Mouse (Mus musculus) ES-E14 (cell line): ENCODE measurements at regions not wholly inside any gene's neighbourhood (a gene's known extent, or its start where the extent isn't known, plus 50 kb on each side); places are given as distances from the start of the nearest gene placed in this dataset.
A peak's percentile ranks its signal among the peaks of the same experiment; 100 is the strongest.

Experiments used
- DNase-seq: peaks from one replicate; pipeline ENCODE4 v3.0.0-alpha.2; 2013; ENCODE audit warnings: low read depth, low spot score
- H3K27ac ChIP-seq: 2 replicates; pipeline ENCODE4 v1.5.1; 2012; ENCODE audit warnings: low read depth, mild to moderate bottlenecking, low read length, moderate library complexity, mixed read lengths; ENCODE audit not compliant: poor library complexity, insufficient read depth, severe bottlenecking
- H3K36me3 ChIP-seq: 2 replicates; pipeline ENCODE4 v1.6.1; 2012; ENCODE audit warnings: mild to moderate bottlenecking, low read length, moderate library complexity, mixed read lengths; ENCODE audit not compliant: control insufficient read depth, poor library complexity, insufficient read depth, severe bottlenecking
- H3K4me1 ChIP-seq, 2 experiments: fragments of 150-350 bp in 1 of 2; sonication (generic) in 1 of 2; 2 replicates each; pipeline ENCODE4 v1.6.1; 2012; ENCODE audit warnings: low read length in 2 of 2, mild to moderate bottlenecking in 1 of 2, mixed read lengths in 1 of 2; ENCODE audit not compliant: control insufficient read depth in 2 of 2, insufficient read depth in 2 of 2, poor library complexity in 1 of 2
- H3K4me3 ChIP-seq, 2 experiments: fragments of 150-350 bp in 1 of 2; sonication (generic) in 1 of 2; 2 replicates each; pipeline ENCODE4 v1.5.1; 2012; ENCODE audit warnings: low read length in 2 of 2, low read depth in 1 of 2, mild to moderate bottlenecking in 1 of 2, mixed read lengths in 1 of 2; ENCODE audit not compliant: insufficient read depth in 1 of 2, poor library complexity in 1 of 2, severe bottlenecking in 1 of 2
- H3K9ac ChIP-seq: 2 replicates; pipeline ENCODE4 v1.6.1; 2012; ENCODE audit warnings: low read depth, mild to moderate bottlenecking, low read length, mixed read lengths; ENCODE audit not compliant: poor library complexity, insufficient read depth, severe bottlenecking
- H3K9me3 ChIP-seq: fragments of 150-350 bp; sonication (generic); 2 replicates; pipeline ENCODE4 v1.6.1; 2012; ENCODE audit warnings: low read depth, mild to moderate bottlenecking, low read length; ENCODE audit not compliant: control insufficient read depth, insufficient read depth
- CHD2 ChIP-seq: IDR thresholded peaks from 2 replicates; pipeline ENCODE4 v1.6.1; 2014; ENCODE audit warnings: mild to moderate bottlenecking, low read depth, low read length, inconsistent platforms
- HCFC1 ChIP-seq: IDR thresholded peaks from 2 replicates; pipeline ENCODE4 v1.6.1; 2012; ENCODE audit warnings: low read length, inconsistent platforms, borderline replicate concordance; ENCODE audit not compliant: insufficient read depth
- MAFK ChIP-seq: IDR thresholded peaks from 2 replicates; pipeline ENCODE4 v1.6.1; 2014; ENCODE audit warnings: mild to moderate bottlenecking, low read depth, low read length, inconsistent platforms; ENCODE audit not compliant: insufficient read depth
- ZC3H11A ChIP-seq: IDR thresholded peaks from 2 replicates; pipeline ENCODE4 v1.6.1; 2012; ENCODE audit warnings: low read depth, mild to moderate bottlenecking, inconsistent platforms, low read length, borderline replicate concordance
- ZNF384 ChIP-seq: IDR thresholded peaks from 2 replicates; pipeline ENCODE4 v1.6.1; 2012; ENCODE audit warnings: low read depth, low read length, inconsistent platforms
- in situ Hi-C, 2 experiments: fragments of 600-800 bp; cut with MboI; formaldehyde crosslinking; loops; one replicate each; pipeline ENCODE4 v1.15.1; 2025; ENCODE audit warnings: low sequenced_read_pairs in 2 of 2, inconsistent platforms in 1 of 2; ENCODE audit not compliant: unreplicated experiment in 2 of 2

DNA sequence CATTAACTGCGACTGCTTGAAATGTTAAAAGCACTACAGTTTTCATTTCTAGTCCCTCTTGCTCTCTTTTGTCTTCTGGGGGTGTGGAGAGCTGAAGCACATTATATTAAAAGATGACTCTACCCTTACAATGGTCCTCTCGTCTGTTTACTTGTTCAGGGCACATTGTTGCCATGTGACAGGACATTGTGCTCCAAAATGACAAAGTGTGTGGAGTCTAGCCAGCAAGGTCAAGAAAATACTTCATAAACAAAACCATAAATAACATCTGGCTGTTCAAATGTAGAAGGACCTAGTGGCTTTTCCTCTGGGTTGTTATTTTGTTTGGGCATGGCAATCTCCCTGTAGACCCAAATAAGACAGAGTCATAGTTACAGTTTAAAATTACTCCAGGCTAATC is 95.1 kb upstream of the Prep start:
- no peaks in the 10 kb centered on the region for H3K4me1 ChIP-seq
- H3K4me3 ChIP-seq: no peak overlapping the region
- H3K36me3 ChIP-seq: no peaks in the 10 kb centered on the region
- in situ Hi-C loops: no loop called here
- TF ChIP-seq ZNF384: no peak
- H3K9ac ChIP-seq: no peak overlapping the region
- no peaks in the 10 kb centered on the region for H3K9me3 ChIP-seq
- H3K27ac ChIP-seq: no peak overlapping the region
- DNase-seq: no peak

DNA sequence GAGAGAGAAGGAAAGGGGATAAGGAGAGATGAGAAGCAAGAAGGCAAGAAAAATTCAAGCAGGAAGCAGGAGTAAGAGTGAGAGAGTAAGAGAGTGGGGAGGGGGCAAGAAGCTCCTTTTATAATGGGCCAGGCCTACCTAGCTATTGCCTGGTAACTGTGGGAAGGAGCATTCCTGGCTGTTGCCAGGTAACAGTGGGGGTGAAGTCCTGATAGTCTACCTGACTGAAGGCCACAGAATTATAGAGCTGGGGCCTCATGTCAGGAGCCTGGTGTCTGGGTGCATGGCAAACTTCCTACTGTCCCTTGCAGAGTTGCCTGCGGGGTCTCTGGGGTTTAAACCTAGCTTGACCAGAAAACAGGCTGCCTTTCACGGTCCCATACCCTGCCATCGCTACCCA is 107.0 kb upstream of the Prep start:
- TF ChIP-seq ZC3H11A (no peak), CHD2 (no peak), ZNF384 (no peak), MAFK (no peak), HCFC1 (no peak)
- in situ Hi-C loops: no loop called here
- Histone ChIP-seq H3K9me3 (no peaks in the 10 kb centered on the region), H3K27ac (no peak overlapping the region), H3K9ac (no peak overlapping the region), H3K4me3 (no peak overlapping the region), H3K36me3 (no peaks in the 10 kb centered on the region), H3K4me1 (no peaks in the 10 kb centered on the region)
- DNase-seq: no peak

DNA sequence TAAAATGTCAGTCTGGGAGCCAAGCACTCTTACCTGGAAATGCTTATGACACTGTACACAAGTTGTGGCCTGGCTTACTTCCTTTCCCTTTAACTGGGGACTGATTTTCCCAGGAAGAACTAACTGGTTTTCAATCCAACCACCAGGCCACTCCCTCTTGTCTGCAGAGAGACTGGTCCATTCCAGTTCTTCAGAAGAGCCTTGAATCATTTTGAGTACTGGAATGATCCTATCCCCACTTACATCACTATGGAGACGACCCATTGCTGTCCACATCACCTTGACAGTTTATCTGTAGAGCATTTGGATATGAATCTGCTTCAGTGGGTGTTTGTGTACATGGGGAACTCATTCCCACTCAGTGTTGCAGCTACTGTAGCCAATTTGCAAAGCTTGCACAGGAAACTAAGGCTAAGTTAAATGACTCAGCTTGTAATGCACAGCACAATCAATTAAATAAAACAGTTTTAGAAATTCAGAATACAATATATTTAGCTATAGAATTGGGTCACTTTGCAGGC is 121.7 kb upstream of the Prep start:
- peak; percentile 51 for DNase-seq

GRCm38 (mm10) chr10:44939403-44939802 is 127.6 kb upstream of the Prep start:
- H3K27ac ChIP-seq: no peak overlapping the region
- no peaks in the 10 kb centered on the region for H3K4me1 ChIP-seq
- H3K9ac ChIP-seq: no peak overlapping the region
- no peak overlapping the region for H3K4me3 ChIP-seq
- H3K36me3 ChIP-seq: no peaks in the 10 kb centered on the region
- no peak for DNase-seq
- no peaks in the 10 kb centered on the region for H3K9me3 ChIP-seq
- in situ Hi-C loops: no loop called here
- TF ChIP-seq ZC3H11A (no peak), ZNF384 (no peak), CHD2 (no peak), MAFK (no peak), HCFC1 (no peak)

More for the DNA sequence above, 121.7 kb upstream of the Prep start:
- Histone ChIP-seq H3K9me3 (no peaks in the 10 kb centered on the region; the same call in 1 of the 2 replicates), H3K36me3 (no peaks in the 10 kb centered on the region), H3K4me1 (peaks cover 0 to 1% of the 10 kb centered on the region in 2 experiments; a peak in 1 of 4 replicates), H3K27ac (no peak overlapping the region), H3K9ac (no peak overlapping the region), H3K4me3 (no peak overlapping the region)
- no peak for TF ChIP-seq CHD2
- TF ChIP-seq HCFC1: no peak
- TF ChIP-seq ZNF384: no peak
- no peak for TF ChIP-seq MAFK
- no peak for TF ChIP-seq ZC3H11A
- in situ Hi-C loops: no loop called here

- in situ Hi-C loops: no loop called here
- H3K9ac ChIP-seq: no peak overlapping the region
- TF ChIP-seq CHD2 (no peak), ZC3H11A (no peak), HCFC1 (no peak), MAFK (no peak), ZNF384 (no peak)
- H3K9me3 ChIP-seq: no peaks in the 10 kb centered on the region
- H3K4me3 ChIP-seq: no peak overlapping the region
- no peaks in the 10 kb centered on the region for H3K4me1 ChIP-seq
- DNase-seq: no peak
- no peak overlapping the region for H3K27ac ChIP-seq
- no peaks in the 10 kb centered on the region for H3K36me3 ChIP-seq
Observed at GRCm38 (mm10) chr10:44936976-44937500, 130.0 kb upstream of the Prep start.
